Mouse (Mus musculus) embryonic facial prominence, embryonic 10.5 days (tissue): ENCODE measurements around the gene Car5a. TPM values are rescaled to one million over a fixed set of nuclear protein-coding genes. Genes with fewer than 3 reads are reported as not detected.

ENCODE experiments used
- DNase-seq: peaks from one replicate; pipeline ENCODE4 v3.0.0-alpha.2; 2017; ENCODE audit warnings: low spot score
- H3K27ac ChIP-seq: fragments of 300-500 bp; sonication (generic); replicated peaks from 2 replicates; pipeline ENCODE4 v1.5.1; 2016; ENCODE audit warnings: mild to moderate bottlenecking
- H3K27me3 ChIP-seq: fragments of 300-500 bp; sonication (generic); replicated peaks from 2 replicates; pipeline ENCODE4 v1.6.1; 2016; ENCODE audit warnings: low read depth, mild to moderate bottlenecking; ENCODE audit not compliant: poor library complexity, severe bottlenecking
- H3K36me3 ChIP-seq: fragments of 300-500 bp; sonication (generic); replicated peaks from 2 replicates; pipeline ENCODE4 v1.6.1; 2016; ENCODE audit warnings: mild to moderate bottlenecking, moderate library complexity
- H3K4me1 ChIP-seq: fragments of 300-500 bp; sonication (generic); 2 replicates; pipeline ENCODE4 v1.6.1; 2016
- H3K4me3 ChIP-seq: fragments of 300-500 bp; sonication (generic); 2 replicates; pipeline ENCODE4 v1.5.1; 2016; ENCODE audit warnings: mild to moderate bottlenecking, moderate library complexity
- H3K9me3 ChIP-seq: fragments of 300-500 bp; sonication (generic); 2 replicates; pipeline ENCODE4 v1.6.1; 2016; ENCODE audit warnings: mild to moderate bottlenecking
- WGBS: fragments of 180-500 bp; shearing (Covaris S2); methylation state at CpG from one replicate; pipeline ENCODE4 v1.1.7; 2016; 5-methylcytosine and 5-hydroxymethylcytosine counted together
- polyA plus RNA-seq: library from polyadenylated mRNA; unstranded; fragments of >200 nt; fragmentation: Nextera tagmentation; extraction: Ambion mirVana; gene quantifications from 2 replicates; pipeline ENCODE4 v1.2.1, GENCODE M21; 2016

The Car5a gene
- polyA plus RNA-seq, 1 experiment from 2014 or later: not detected

DNA sequence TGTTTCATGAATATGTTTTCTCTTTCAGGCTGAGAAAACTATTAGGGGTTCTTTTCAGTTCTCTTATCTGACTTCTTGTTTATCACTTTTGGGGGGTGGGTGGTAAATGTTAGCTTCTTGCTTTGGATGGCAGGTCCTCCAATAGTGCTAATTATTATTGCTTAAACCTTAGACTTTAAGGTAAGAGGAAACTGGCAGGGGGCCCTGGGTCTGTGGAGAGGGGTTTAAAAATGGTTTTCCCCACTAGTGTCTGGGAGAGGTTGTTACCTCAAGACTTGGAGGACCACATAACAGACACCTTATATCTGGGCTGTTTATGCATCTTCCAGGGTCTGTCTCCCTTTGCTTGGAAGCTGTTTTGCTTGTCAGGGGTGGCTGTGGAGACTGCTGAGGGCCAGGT lies 7.4 kb upstream of the Car5a start:
- H3K4me1 ChIP-seq: peaks cover 46% of the 10 kb centered on the region
- H3K27ac ChIP-seq: no peak overlapping the region
- peaks cover 42% of the 10 kb centered on the region for H3K36me3 ChIP-seq
- no peak for DNase-seq
- no peaks in the 10 kb centered on the region for H3K27me3 ChIP-seq
- H3K9me3 ChIP-seq: no peaks in the 10 kb centered on the region
- H3K4me3 ChIP-seq: peak overlapping the region; percentile 97

DNA sequence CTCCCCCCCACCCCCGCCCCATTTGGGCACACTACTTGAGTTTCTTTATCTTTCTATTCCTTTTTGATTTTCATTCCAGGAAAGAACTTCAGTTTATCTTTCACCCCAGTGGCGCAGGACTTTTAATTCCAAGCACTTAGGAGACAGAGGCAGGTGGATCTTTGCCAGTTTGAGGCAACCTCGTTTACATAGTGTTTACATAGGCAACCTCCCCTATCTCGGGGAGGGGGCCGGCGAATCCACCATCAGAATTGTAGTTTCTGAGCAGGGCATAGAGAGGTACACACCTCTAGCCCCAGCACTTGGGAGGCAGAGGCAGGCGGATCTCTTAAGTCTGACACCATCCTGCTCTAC lies 6.9 kb upstream of the Car5a start:
- H3K9me3 ChIP-seq: no peaks in the 10 kb centered on the region
- peak overlapping the region; percentile 97 for H3K4me3 ChIP-seq
- WGBS: 42% methylated on average over 7 of the region's 7 CpGs
- DNase-seq: no peak
- peak overlapping the region; percentile 96 for H3K27ac ChIP-seq
- H3K4me1 ChIP-seq: peaks cover 51% of the 10 kb centered on the region
- H3K27me3 ChIP-seq: no peaks in the 10 kb centered on the region
- H3K36me3 ChIP-seq: peaks cover 38% of the 10 kb centered on the region

DNA sequence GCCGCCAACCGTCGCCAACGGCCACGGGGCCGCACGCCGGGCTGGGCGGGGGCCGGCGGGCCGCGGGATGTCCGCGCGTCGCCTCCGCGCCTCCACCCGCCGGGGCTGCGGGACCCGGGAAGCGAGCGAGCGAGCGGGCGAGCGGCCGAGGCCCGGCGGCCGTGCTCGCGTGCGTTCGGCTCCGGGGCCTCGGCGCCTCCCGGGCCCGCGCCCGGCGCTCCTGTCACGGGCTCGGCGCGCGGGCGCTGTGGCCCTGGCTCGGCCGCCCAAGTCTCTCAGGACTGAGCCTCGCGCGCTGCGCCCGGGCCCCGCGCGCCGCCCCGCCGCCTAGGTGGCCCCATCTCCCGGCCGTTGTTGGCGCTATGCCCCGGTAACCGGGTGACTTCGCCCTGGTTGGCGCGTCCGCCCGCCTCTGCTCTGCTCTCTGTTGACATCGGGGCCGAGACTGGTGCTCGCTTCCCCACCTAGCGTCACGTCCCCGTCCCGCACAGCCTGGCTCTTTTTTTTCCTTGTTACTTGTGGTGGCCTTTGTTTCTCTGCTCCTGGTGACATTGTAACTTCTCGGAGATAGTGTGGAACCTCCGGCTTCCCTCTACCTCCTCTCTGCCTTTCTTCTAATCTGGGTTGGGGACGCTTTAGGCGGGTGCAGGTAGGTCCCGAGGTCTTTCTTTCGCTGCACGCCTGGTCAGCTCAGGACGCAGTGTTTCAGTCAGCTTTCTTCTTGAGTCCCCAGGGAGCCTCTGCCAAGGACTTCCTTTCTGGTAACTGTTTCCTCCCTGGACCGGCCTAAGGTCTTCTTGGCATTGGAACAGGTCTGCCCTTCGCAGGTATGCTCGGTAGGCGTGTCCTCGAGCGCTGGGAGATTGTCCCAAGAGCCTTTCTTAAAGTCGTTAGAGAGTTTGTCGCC lies 6.3 kb upstream of the Car5a start:
- Histone ChIP-seq H3K36me3 (peaks cover 32% of the 10 kb centered on the region), H3K4me3 (peak overlapping the region; percentile 97), H3K9me3 (no peaks in the 10 kb centered on the region), H3K27me3 (no peaks in the 10 kb centered on the region), H3K27ac (peak overlapping the region; percentile 96), H3K4me1 (peaks cover 53% of the 10 kb centered on the region)
- under 1% methylated on average over 97 of the region's 97 CpGs for WGBS
- peak; percentile 62 for DNase-seq

DNA sequence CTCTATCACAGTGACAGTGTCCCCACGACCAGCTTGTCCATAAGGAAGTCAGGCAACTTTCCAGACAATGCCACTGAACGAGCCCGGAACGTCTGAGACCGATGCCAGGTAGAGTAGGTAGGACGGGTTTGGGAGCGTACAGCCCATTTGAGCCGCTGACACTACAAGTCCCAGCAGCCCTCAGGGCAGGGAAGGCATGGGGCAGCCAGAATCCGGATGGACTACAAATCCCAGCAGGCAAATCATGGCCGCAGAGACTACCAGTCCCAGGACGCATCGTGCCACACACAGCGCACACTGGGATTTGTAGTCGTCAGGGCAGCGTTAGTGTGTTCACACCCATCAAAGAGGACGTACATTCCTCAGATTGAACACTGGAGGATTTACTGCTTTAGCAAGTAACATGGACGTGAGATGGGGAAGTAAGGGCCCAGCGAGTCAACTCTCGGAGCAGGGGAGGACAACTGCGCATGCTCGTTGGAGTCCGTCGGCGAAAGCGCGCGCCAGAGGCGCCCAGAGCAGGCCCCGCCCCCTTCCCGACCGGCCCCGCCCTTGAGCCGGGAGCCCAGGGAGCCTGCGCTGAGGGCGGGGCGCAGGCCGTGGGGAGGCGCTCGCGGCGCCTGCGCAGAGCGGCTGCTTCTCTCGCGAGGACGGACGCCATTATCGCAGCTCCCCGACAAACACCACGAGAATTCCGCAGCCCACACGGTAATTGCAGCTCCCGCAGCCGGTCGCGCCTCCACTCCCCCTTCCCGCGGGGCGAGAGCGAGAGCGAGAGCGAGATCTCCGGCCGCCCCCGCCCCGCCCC lies 5.4 kb upstream of the Car5a start:
- Histone ChIP-seq H3K4me3 (peak overlapping the region; percentile 97), H3K27me3 (no peaks in the 10 kb centered on the region), H3K4me1 (peaks cover 52% of the 10 kb centered on the region), H3K27ac (peak overlapping the region; percentile 96), H3K9me3 (no peaks in the 10 kb centered on the region), H3K36me3 (peaks cover 24% of the 10 kb centered on the region)
- peak; percentile 99 for DNase-seq
- under 1% methylated on average over 66 of the region's 66 CpGs for WGBS

DNA sequence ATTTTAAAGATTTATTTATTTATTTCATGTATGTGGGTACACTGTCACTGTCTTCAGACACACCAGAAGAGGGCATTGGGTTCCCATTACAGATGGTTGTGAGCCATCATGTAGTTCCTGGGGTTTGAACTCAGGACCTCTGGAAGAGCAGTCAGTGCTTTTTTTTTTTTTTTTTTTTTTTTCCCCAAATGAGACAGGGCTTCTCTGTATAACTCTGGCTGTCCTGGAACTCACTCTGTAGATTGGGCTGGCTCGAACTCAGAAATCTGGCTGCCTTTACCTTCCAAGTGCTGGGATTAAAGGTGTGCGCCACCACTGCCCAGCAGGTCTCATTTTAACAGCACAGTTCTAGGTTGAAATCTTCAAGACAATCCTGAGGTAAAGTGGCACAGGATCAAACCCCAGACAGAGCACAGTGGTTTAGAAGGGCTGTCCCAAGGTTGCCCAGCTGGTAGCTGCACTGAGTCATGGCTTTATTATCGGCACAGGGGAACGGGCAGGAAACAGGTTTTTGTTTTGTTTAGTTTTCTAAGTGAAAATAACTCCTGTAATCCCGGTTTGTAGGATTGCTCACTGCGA lies 4.6 kb upstream of the Car5a start, which contains the start of gene Banp:
Gene Banp (plus strand): TSS at position 529 of the 579 bp plus-strand sequence.
- DNase-seq: no peak
- Histone ChIP-seq H3K27me3 (no peaks in the 10 kb centered on the region), H3K4me1 (peaks cover 49% of the 10 kb centered on the region), H3K9me3 (no peaks in the 10 kb centered on the region), H3K27ac (peak within 1 kb of the TSS; percentile 96), H3K4me3 (peak within 1 kb of the TSS; percentile 97), H3K36me3 (peaks cover 16% of the 10 kb centered on the region)
- WGBS: 64% methylated on average over 6 of the region's 6 CpGs

DNA sequence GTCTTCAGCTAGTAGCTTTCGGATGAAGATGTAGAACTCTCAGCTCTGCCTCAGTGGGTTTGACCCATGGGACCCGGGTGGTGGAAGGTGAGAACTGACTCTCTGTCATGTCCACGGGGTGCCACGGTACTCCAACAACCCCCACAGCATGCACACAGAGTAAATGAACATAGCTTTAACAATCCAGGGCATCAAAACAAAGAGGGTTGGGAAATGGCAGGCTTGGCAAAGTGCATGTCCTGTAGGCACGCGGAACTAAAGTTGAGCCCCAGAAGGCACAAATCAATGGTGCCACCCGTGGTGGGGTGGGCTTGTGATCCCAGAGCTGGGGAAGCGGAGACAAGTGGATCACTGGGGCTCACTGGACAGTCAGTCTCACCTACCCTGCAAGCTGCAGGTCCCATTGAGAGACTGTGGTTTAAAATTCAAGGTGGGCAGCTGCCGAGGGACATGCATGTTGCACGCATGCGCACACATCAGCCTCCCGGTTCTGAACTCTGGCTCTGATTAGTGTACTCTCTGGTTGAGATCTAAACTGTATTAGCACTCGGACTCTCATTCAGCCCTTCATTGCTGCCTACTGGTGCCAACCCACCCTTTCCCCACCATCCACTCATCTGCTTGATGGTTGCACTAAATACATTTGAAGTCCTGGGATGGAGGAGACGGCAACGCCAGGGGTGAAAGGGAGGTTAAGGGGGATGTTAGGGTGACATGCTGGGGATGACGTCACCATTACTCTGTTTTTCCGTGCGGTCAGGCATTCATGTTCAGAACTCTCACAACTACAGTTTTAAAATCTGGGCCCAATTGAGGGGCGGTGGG lies 3.8 kb upstream of the Car5a start:
- 63% methylated on average over 19 of the region's 19 CpGs for WGBS
- no peaks in the 10 kb centered on the region for H3K27me3 ChIP-seq
- H3K4me3 ChIP-seq: peak overlapping the region; percentile 54
- no peak for DNase-seq
- H3K4me1 ChIP-seq: peaks cover 49% of the 10 kb centered on the region
- H3K36me3 ChIP-seq: peaks cover 8% of the 10 kb centered on the region
- H3K27ac ChIP-seq: peak overlapping the region; percentile 88
- no peaks in the 10 kb centered on the region for H3K9me3 ChIP-seq

DNA sequence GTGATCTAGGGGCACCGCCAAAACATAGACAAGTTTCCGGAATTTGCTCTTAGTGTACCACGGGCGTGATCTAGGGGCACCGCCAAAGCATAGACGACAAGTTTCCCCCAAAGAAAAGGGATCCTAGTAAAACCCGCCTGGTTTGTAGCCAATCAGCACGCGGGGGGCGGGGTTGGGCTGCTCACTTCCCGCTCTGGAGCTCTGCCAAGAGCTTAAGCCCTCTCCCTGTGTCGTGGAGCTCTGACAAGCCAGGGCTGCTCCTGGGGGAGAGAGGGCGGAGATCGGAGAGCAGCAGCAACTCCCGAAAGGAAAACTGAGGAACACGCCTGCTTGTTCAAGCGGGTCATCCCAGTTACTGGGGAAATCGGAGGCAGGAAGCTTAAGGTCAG lies 3.0 kb upstream of the Car5a start:
- Histone ChIP-seq H3K27me3 (no peaks in the 10 kb centered on the region), H3K27ac (peak overlapping the region; percentile 88), H3K9me3 (no peaks in the 10 kb centered on the region), H3K4me3 (peak overlapping the region; percentile 54), H3K4me1 (peaks cover 46% of the 10 kb centered on the region), H3K36me3 (peaks cover 2% of the 10 kb centered on the region; the same call in 1 of the 2 replicates)
- peak; percentile 95 for DNase-seq
- WGBS: under 1% methylated on average over 18 of the region's 18 CpGs

DNA sequence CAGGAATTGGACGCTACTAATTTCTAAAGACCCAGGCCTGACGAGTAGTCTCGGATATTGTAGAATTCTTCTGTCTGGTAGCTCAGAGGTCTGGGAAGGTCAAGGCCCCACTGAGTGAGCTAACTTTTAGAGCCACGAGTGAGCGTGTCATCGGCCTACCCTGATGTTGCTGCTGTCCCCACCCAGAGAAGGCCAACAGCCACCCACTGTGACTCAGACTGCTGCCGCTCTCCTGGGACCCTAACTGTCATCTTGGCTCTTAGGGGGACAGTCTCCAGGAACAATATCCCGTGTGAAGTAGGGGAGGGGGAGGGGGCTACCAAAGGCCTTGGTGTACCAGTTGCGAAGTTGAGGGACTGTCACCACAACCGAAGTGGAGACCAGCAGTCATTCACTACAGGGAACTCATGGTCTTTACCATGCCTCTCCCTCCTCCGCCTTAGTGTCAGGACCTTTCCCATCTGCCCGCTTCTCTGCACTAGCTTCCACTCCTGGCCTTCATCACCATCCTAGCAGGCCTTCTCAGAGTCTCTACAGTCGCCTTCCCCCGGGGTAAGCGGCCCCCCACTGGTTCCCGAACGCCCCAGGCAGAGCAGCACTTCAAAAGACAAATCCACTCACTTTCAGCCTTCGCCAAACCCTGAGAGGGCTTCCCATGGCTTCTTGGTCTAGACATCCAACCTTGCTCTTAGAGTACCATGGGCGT lies 2.5 kb upstream of the Car5a start:
- DNase-seq: no peak
- no peaks in the 10 kb centered on the region for H3K27me3 ChIP-seq
- peak overlapping the region; percentile 88 for H3K27ac ChIP-seq
- H3K4me3 ChIP-seq: peak overlapping the region; percentile 54
- 27% methylated on average over 19 of the region's 19 CpGs for WGBS
- H3K36me3 ChIP-seq: no peaks in the 10 kb centered on the region
- H3K9me3 ChIP-seq: no peaks in the 10 kb centered on the region
- H3K4me1 ChIP-seq: peaks cover 40% of the 10 kb centered on the region

DNA sequence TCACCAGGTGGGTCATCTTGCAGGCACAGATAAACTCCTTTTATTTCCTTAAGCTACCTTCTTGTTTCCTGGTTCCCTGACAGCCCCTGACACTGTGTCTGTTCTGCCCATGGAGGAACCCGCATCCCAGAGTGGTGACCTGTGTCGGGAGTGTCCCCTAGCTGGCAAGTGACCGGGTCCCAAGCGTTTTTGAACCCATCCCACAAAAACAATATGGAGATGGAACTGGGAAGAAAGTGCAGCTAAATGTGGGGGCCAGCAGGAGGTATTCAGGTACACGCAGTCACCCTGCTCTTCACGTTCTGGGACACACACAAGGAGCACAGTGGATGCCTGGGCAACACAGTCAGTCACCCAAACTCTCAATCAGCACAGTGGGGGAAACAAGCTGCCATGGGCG lies 1.6 kb upstream of the Car5a start:
- H3K4me3 ChIP-seq: 0 out of 2 replicates have a peak overlapping the region, but pooled peaks have one; percentile 54
- peaks cover 32% of the 10 kb centered on the region for H3K4me1 ChIP-seq
- WGBS: 84% methylated on average over 7 of the region's 7 CpGs
- no peak overlapping the region for H3K27ac ChIP-seq
- no peak for DNase-seq
- no peaks in the 10 kb centered on the region for H3K9me3 ChIP-seq
- H3K27me3 ChIP-seq: no peaks in the 10 kb centered on the region
- H3K36me3 ChIP-seq: no peaks in the 10 kb centered on the region

DNA sequence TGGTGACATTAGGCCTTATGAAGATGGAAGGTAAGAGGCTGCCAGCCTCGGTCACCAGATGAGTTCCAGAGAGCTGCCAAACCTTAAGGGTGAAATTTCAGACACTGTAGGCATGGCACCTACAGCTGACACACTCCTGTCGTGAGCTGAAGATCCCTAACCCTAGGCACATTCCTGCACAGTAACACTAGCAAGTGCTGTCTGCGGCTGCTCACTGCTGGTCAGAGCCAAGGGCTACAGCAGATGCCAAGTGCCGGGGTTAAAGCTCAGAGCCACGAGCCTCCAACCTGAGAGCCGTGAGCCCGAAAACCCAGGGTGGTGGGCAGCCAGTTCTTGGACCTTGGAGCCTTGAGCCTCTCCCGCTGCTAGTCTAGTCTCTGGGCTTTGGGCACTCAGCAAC lies 988 bp downstream of the Car5a start:
- Histone ChIP-seq H3K4me3 (no peak overlapping the region), H3K4me1 (peaks cover 25% of the 10 kb centered on the region)
- 81% methylated on average over 8 of the region's 8 CpGs for WGBS

DNA sequence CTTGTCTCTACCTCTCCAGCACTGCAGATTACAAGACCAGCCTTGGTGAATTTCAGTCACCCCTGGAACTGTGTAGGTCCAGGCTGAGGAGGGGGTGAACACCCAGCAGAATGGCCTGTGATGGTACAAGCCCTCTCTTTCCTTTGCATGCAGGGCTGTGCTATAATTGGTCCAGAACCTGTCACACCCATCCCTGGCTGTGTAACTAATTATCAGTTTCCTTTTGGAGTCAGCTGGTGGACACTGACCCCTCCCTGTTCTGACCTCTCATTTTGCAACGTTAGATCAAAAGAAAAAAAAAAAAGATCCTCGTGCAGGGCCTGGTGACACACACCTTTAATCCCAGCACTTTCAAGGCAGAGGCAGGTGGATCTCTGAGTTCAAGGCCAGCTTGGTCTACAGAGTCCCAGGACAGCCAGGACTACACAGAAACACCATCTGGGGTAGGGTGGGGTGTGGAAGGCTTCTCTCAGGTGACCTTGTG lies 1.6 kb downstream of the Car5a start:
- H3K36me3 ChIP-seq: no peaks in the 10 kb centered on the region
- 33% methylated on average over 2 of the region's 2 CpGs for WGBS

More for the DNA sequence above, 988 bp downstream of the Car5a start:
- no peak overlapping the region for H3K27ac ChIP-seq
- H3K36me3 ChIP-seq: no peaks in the 10 kb centered on the region
- no peak for DNase-seq
- H3K9me3 ChIP-seq: no peaks in the 10 kb centered on the region
- no peaks in the 10 kb centered on the region for H3K27me3 ChIP-seq

More for the DNA sequence above, 1.6 kb downstream of the Car5a start:
- H3K4me1 ChIP-seq: peaks cover 19% of the 10 kb centered on the region
- H3K27ac ChIP-seq: no peak overlapping the region
- no peak overlapping the region for H3K4me3 ChIP-seq
- H3K9me3 ChIP-seq: no peaks in the 10 kb centered on the region
- DNase-seq: no peak
- no peaks in the 10 kb centered on the region for H3K27me3 ChIP-seq
